Mouse (Mus musculus) olfactory bulb, adult 2 months (tissue): Measurements from ENCODE around the gene Zfp668. TPM values are rescaled to one million over a fixed set of nuclear protein-coding genes. Genes with fewer than 3 reads are reported as not detected.
"Not testable (repeated sequence)": the region's sequence is repeated elsewhere in the genome, so short reads cannot be mapped to it uniquely, and the experiment has no call there.

Experiments
- H3K27ac ChIP-seq: fragments of 200-500 bp; 2 replicates; pipeline ENCODE4 v1.5.1; 2012; ENCODE audit warnings: low read depth, low read length; ENCODE audit not compliant: insufficient read depth
- H3K4me1 ChIP-seq: fragments of 200-500 bp; 2 replicates; pipeline ENCODE4 v1.6.1; 2012; ENCODE audit warnings: low read length; ENCODE audit not compliant: control insufficient read depth, insufficient read depth
- H3K4me3 ChIP-seq: fragments of 200-500 bp; 2 replicates; pipeline ENCODE4 v1.5.1; 2012; ENCODE audit warnings: mild to moderate bottlenecking, low read depth, low read length, moderate library complexity; ENCODE audit not compliant: insufficient read depth
- CTCF ChIP-seq: fragments of 200-500 bp; IDR thresholded peaks from 2 replicates; pipeline ENCODE4 v1.5.1; 2012; ENCODE audit warnings: low read depth, mild to moderate bottlenecking, low read length, moderate library complexity; ENCODE audit not compliant: insufficient read depth
- POLR2A ChIP-seq: fragments of 200-500 bp; IDR thresholded peaks from 2 replicates; pipeline ENCODE4 v1.6.1; 2012; ENCODE audit warnings: mild to moderate bottlenecking, low read depth, low read length, moderate library complexity; ENCODE audit not compliant: insufficient read depth
- WGBS: fragments of 180-500 bp; shearing (Covaris S2); methylation state at CpG from one replicate; pipeline ENCODE4 v1.1.7; 2018; 5-methylcytosine and 5-hydroxymethylcytosine counted together
- polyA plus RNA-seq: library from polyadenylated mRNA; stranded (reverse); fragments of >200 nt; gene quantifications from 2 replicates; pipeline ENCODE4 v1.2.4, GENCODE M21; 2012; ENCODE audit warnings: low replicate concordance; ENCODE audit not compliant: missing spikeins, insufficient read depth, insufficient read length

Zfp668 gene
- polyA plus RNA-seq, 1 experiment, result not detected

GRCm38 (mm10) chr7:127912190-127912871 lies 35.7 kb upstream of the Zfp668 start, which contains the start of gene Kat8:
Gene Kat8, plus strand, starts transcription at chr7:127912516.
- H3K4me3 ChIP-seq, result peak within 1 kb of the TSS; percentile 68
- H3K27ac ChIP-seq, result peak within 1 kb of the TSS; percentile 88
- under 1% methylated on average over 40 of the region's 40 CpGs for WGBS
- TF ChIP-seq CTCF, result no peak
- peak; percentile 72 for TF ChIP-seq POLR2A
- H3K4me1 ChIP-seq, result no peaks in the 10 kb centered on the region; the same call in 1 of the 2 replicates

- Histone ChIP-seq H3K27ac (no peak overlapping the region), H3K4me3 (no peak overlapping the region), H3K4me1 (peaks cover 12% of the 10 kb centered on the region)
- TF ChIP-seq POLR2A, result no peak
- TF ChIP-seq CTCF, result no peak
- WGBS, result 90% methylated on average over 4 of the region's 4 CpGs
These were observed 32.0 kb upstream of the Zfp668 start for GRCm38 (mm10) chr7:127908656-127909055.

GRCm38 (mm10) chr7:127907939-127908338 lies 31.3 kb upstream of the Zfp668 start:
- Histone ChIP-seq H3K27ac (no peak overlapping the region), H3K4me1 (peaks cover 12% of the 10 kb centered on the region), H3K4me3 (no peak overlapping the region)
- WGBS, result 91% methylated on average over 12 of the region's 12 CpGs
- TF ChIP-seq POLR2A (no peak), CTCF (no peak)

GRCm38 (mm10) chr7:127903971-127904796 lies 27.6 kb upstream of the Zfp668 start, which contains the start of gene Bckdk:
Gene Bckdk, plus strand, starts transcription at chr7:127904082.
- peak within 1 kb of the TSS; percentile 97 for H3K27ac ChIP-seq
- H3K4me3 ChIP-seq, result peak within 1 kb of the TSS; percentile 91
- WGBS, result 4% methylated on average over 38 of the region's 38 CpGs
- H3K4me1 ChIP-seq, result peaks cover 12% of the 10 kb centered on the region
- TF ChIP-seq POLR2A, result peak; percentile 79
- no peak for TF ChIP-seq CTCF

- 78% methylated on average over 2 of the region's 2 CpGs for WGBS
- Histone ChIP-seq H3K4me3 (no peak overlapping the region), H3K27ac (no peak overlapping the region), H3K4me1 (peaks cover 12% of the 10 kb centered on the region)
- TF ChIP-seq CTCF (no peak), POLR2A (no peak)
These were observed 25.1 kb upstream of the Zfp668 start for GRCm38 (mm10) chr7:127901772-127902171.

- Histone ChIP-seq H3K27ac (no peak overlapping the region), H3K4me3 (no peak overlapping the region), H3K4me1 (peaks cover 8% of the 10 kb centered on the region)
- 45% methylated on average over 7 of the region's 7 CpGs for WGBS
- TF ChIP-seq CTCF, result no peak
- TF ChIP-seq POLR2A, result no peak
These were observed 23.4 kb upstream of the Zfp668 start for GRCm38 (mm10) chr7:127899997-127900396.

- Histone ChIP-seq H3K4me3 (no peak overlapping the region), H3K27ac (no peak overlapping the region), H3K4me1 (peaks cover 6% of the 10 kb centered on the region)
- no peak for TF ChIP-seq CTCF
- TF ChIP-seq POLR2A, result no peak
- WGBS, result 37% methylated on average over 10 of the region's 10 CpGs
These were observed 21.7 kb upstream of the Zfp668 start for GRCm38 (mm10) chr7:127898179-127898956.

GRCm38 (mm10) chr7:127897542-127897941 lies 20.9 kb upstream of the Zfp668 start:
- no peak overlapping the region for H3K4me3 ChIP-seq
- no peak for TF ChIP-seq CTCF
- TF ChIP-seq POLR2A, result no peak
- peaks cover 6% of the 10 kb centered on the region for H3K4me1 ChIP-seq
- no peak overlapping the region for H3K27ac ChIP-seq
- WGBS, result 85% methylated on average over 7 of the region's 7 CpGs

- peaks cover 6% of the 10 kb centered on the region for H3K4me1 ChIP-seq
- TF ChIP-seq POLR2A (no peak), CTCF (no peak)
- H3K27ac ChIP-seq, result no peak overlapping the region
- H3K4me3 ChIP-seq, result no peak overlapping the region
- 55% methylated on average over 13 of the region's 13 CpGs for WGBS
These were observed 19.8 kb upstream of the Zfp668 start for GRCm38 (mm10) chr7:127896384-127896783.

GRCm38 (mm10) chr7:127895891-127896290 lies 19.3 kb upstream of the Zfp668 start:
- 67% methylated on average over 7 of the region's 7 CpGs for WGBS
- not testable (repeated sequence) for H3K4me3 ChIP-seq, H3K4me1 ChIP-seq, H3K27ac ChIP-seq
